Mouse (Mus musculus): ENCODE data around the gene Ccnt1. TPM values are rescaled to one million over a fixed set of nuclear protein-coding genes. Genes with fewer than 3 reads are reported as not detected.

Gene Ccnt1
- polyA plus RNA-seq, 1 experiment from 2014 or later, result 56.0 TPM

- Histone ChIP-seq H3K27ac (ENCODE audit: low read depth, low read length) (no peak overlapping the region), H3K4me2 (no peak overlapping the region), H3K36me3 (ENCODE audit: control insufficient read depth, insufficient read depth, low read length) (no peaks in the 10 kb centered on the region), H3K9me3 (ENCODE audit: control insufficient read depth, low read length) (no peaks in the 10 kb centered on the region), H3K9ac (ENCODE audit: low read depth, low read length) (no peak overlapping the region), H3K4me1 (replicated peaks; ENCODE audit: control insufficient read depth, insufficient read depth, low read length) (no peaks in the 10 kb centered on the region), H3K27me3 (replicated peaks; ENCODE audit: control insufficient read depth, insufficient read depth, low read length) (no peaks in the 10 kb centered on the region), H3K4me3 (ENCODE audit: low read depth, low read length) (no peak overlapping the region)
- DNase-seq (ENCODE audit: low spot score) (peak; percentile 66), ATAC-seq (replicated peaks; ENCODE audit: low FRiP score) (peak; percentile 18; the same call in 1 of the 2 replicates)
- 14% methylated on average over 18 of the region's 18 CpGs for WGBS
These were observed 66.2 kb downstream of the Ccnt1 start for GRCm38 (mm10) chr15:98504514-98504913.

GRCm38 (mm10) chr15:98503317-98503716, 67.4 kb downstream of the Ccnt1 start:
- H3K27ac ChIP-seq (ENCODE audit: low read depth, low read length), result no peak overlapping the region

GRCm38 (mm10) chr15:98497631-98498030, 73.1 kb downstream of the Ccnt1 start:
- no peak overlapping the region for H3K4me3 ChIP-seq (ENCODE audit: low read depth, low read length)
- no peak overlapping the region for H3K4me2 ChIP-seq
- H3K9ac ChIP-seq (ENCODE audit: low read depth, low read length), result no peak overlapping the region
- no peaks in the 10 kb centered on the region for H3K9me3 ChIP-seq (ENCODE audit: control insufficient read depth, low read length)
- 83% methylated on average over 17 of the region's 17 CpGs for WGBS
- no peak for ATAC-seq (replicated peaks; ENCODE audit: low FRiP score)
- H3K27me3 ChIP-seq (replicated peaks; ENCODE audit: control insufficient read depth, insufficient read depth, low read length), result no peaks in the 10 kb centered on the region
- DNase-seq (ENCODE audit: low spot score), result no peak
- no peaks in the 10 kb centered on the region for H3K4me1 ChIP-seq (replicated peaks; ENCODE audit: control insufficient read depth, insufficient read depth, low read length)
- no peaks in the 10 kb centered on the region for H3K36me3 ChIP-seq (ENCODE audit: control insufficient read depth, insufficient read depth, low read length)
- H3K27ac ChIP-seq (ENCODE audit: low read depth, low read length), result no peak overlapping the region

More at GRCm38 (mm10) chr15:98503317-98503716, 67.4 kb downstream of the Ccnt1 start:
- H3K27me3 ChIP-seq (replicated peaks; ENCODE audit: control insufficient read depth, insufficient read depth, low read length), result no peaks in the 10 kb centered on the region
- H3K9me3 ChIP-seq (ENCODE audit: control insufficient read depth, low read length), result no peaks in the 10 kb centered on the region
- H3K4me2 ChIP-seq, result no peak overlapping the region
- no peaks in the 10 kb centered on the region for H3K4me1 ChIP-seq (replicated peaks; ENCODE audit: control insufficient read depth, insufficient read depth, low read length)
- H3K9ac ChIP-seq (ENCODE audit: low read depth, low read length), result no peak overlapping the region
- WGBS, result 67% methylated on average over 3 of the region's 3 CpGs
- H3K4me3 ChIP-seq (ENCODE audit: low read depth, low read length), result no peak overlapping the region
- ATAC-seq (replicated peaks; ENCODE audit: low FRiP score), result no peak
- H3K36me3 ChIP-seq (ENCODE audit: control insufficient read depth, insufficient read depth, low read length), result no peaks in the 10 kb centered on the region
- no peak for DNase-seq (ENCODE audit: low spot score)

- Histone ChIP-seq H3K36me3 (ENCODE audit: control insufficient read depth, insufficient read depth, low read length) (no peaks in the 10 kb centered on the region), H3K4me2 (no peak within 1 kb of the TSS), H3K27ac (ENCODE audit: low read depth, low read length) (no peak within 1 kb of the TSS), H3K27me3 (replicated peaks; ENCODE audit: control insufficient read depth, insufficient read depth, low read length) (no peaks in the 10 kb centered on the region), H3K4me1 (replicated peaks; ENCODE audit: control insufficient read depth, insufficient read depth, low read length) (no peaks in the 10 kb centered on the region), H3K9ac (ENCODE audit: low read depth, low read length) (no peak within 1 kb of the TSS), H3K4me3 (ENCODE audit: low read depth, low read length) (no peak within 1 kb of the TSS), H3K9me3 (ENCODE audit: control insufficient read depth, low read length) (no peaks in the 10 kb centered on the region)
- ATAC-seq (replicated peaks; ENCODE audit: low FRiP score), result no peak
- 53% methylated on average over 4 of the region's 4 CpGs for WGBS
- DNase-seq (ENCODE audit: low spot score), result no peak
These were observed 78.6 kb downstream of the Ccnt1 start, which contains the start of gene Olfr279 for GRCm38 (mm10) chr15:98492102-98492501. TSS of gene Olfr279 (plus strand) at chr15:98492402.

GRCm38 (mm10) chr15:98491332-98491731, 79.4 kb downstream of the Ccnt1 start:
- no peak overlapping the region for H3K4me3 ChIP-seq (ENCODE audit: low read depth, low read length)
- DNase-seq (ENCODE audit: low spot score) (no peak), ATAC-seq (replicated peaks; ENCODE audit: low FRiP score) (no peak)
- no peaks in the 10 kb centered on the region for H3K36me3 ChIP-seq (ENCODE audit: control insufficient read depth, insufficient read depth, low read length)
- no peaks in the 10 kb centered on the region for H3K9me3 ChIP-seq (ENCODE audit: control insufficient read depth, low read length)
- no peak overlapping the region for H3K9ac ChIP-seq (ENCODE audit: low read depth, low read length)
- WGBS, result 65% methylated on average over 2 of the region's 2 CpGs
- H3K27ac ChIP-seq (ENCODE audit: low read depth, low read length), result no peak overlapping the region
- H3K4me2 ChIP-seq, result no peak overlapping the region
- no peaks in the 10 kb centered on the region for H3K4me1 ChIP-seq (replicated peaks; ENCODE audit: control insufficient read depth, insufficient read depth, low read length)
- no peaks in the 10 kb centered on the region for H3K27me3 ChIP-seq (replicated peaks; ENCODE audit: control insufficient read depth, insufficient read depth, low read length)

Small RNAs within 50 kb of the gene (microRNA-seq; reads per million reads assigned to microRNA genes)
- gene Mir1291 (ENCODE audit: borderline number of aligned reads), result 6.0 reads per million, percentile 16 among the genes with 10 or more reads in this experiment

Other genes with a start within 250 kb of the Ccnt1 start
- gene Olfr284, start 229.9 kb downstream of the Ccnt1 start, polyA plus RNA-seq (2014; fragmentation: Nextera tagmentation; extraction: Ambion mirVana), result not detected in 2 replicates
- gene Olfr283, start 190.0 kb downstream of the Ccnt1 start, polyA plus RNA-seq (2014; fragmentation: Nextera tagmentation; extraction: Ambion mirVana), result not detected in 2 replicates
- gene Olfr282, start 139.7 kb downstream of the Ccnt1 start, polyA plus RNA-seq (2014; fragmentation: Nextera tagmentation; extraction: Ambion mirVana), result not detected in 2 replicates
- not detected in 2 replicates for gene Olfr281, start 118.3 kb downstream of the Ccnt1 start, polyA plus RNA-seq (2014; fragmentation: Nextera tagmentation; extraction: Ambion mirVana)
- gene OR5BS1P, start 101.0 kb downstream of the Ccnt1 start, polyA plus RNA-seq (2014; fragmentation: Nextera tagmentation; extraction: Ambion mirVana), result not detected in 2 replicates
- not detected in 2 replicates for gene Lalba, start 88.2 kb downstream of the Ccnt1 start, polyA plus RNA-seq (2014; fragmentation: Nextera tagmentation; extraction: Ambion mirVana)
- not detected in 2 replicates for gene Olfr279, start 78.5 kb downstream of the Ccnt1 start, polyA plus RNA-seq (2014; fragmentation: Nextera tagmentation; extraction: Ambion mirVana)
- 92.6 and 94.2 TPM in 2 replicates for gene Kansl2, start 36.7 kb downstream of the Ccnt1 start, polyA plus RNA-seq (2014; fragmentation: Nextera tagmentation; extraction: Ambion mirVana)
- gene 4930415O20Rik, start 81 bp upstream of the Ccnt1 start, polyA plus RNA-seq (2014; fragmentation: Nextera tagmentation; extraction: Ambion mirVana), result 0.55 TPM in 1 of 2 replicates, not detected in the other
- 8.3 and 12.3 TPM in 2 replicates for gene Adcy6, start 39.2 kb upstream of the Ccnt1 start, polyA plus RNA-seq (2014; fragmentation: Nextera tagmentation; extraction: Ambion mirVana)
- 13.2 TPM in 2 replicates for gene Cacnb3, start 59.9 kb upstream of the Ccnt1 start, polyA plus RNA-seq (2014; fragmentation: Nextera tagmentation; extraction: Ambion mirVana)
- 18.8 and 19.4 TPM in 2 replicates for gene Ddx23, start 92.0 kb upstream of the Ccnt1 start, polyA plus RNA-seq (2014; fragmentation: Nextera tagmentation; extraction: Ambion mirVana)
- gene Rnd1, start 106.5 kb upstream of the Ccnt1 start, polyA plus RNA-seq (2014; fragmentation: Nextera tagmentation; extraction: Ambion mirVana), result 0.60 and 0.68 TPM in 2 replicates
- 0.09 and 0.19 TPM in 2 replicates for gene Ccdc65, start 137.3 kb upstream of the Ccnt1 start, polyA plus RNA-seq (2014; fragmentation: Nextera tagmentation; extraction: Ambion mirVana)
- gene Fkbp11, start 157.3 kb upstream of the Ccnt1 start, polyA plus RNA-seq (2014; fragmentation: Nextera tagmentation; extraction: Ambion mirVana), result 101 and 105 TPM in 2 replicates
- 25.3 and 25.8 TPM in 2 replicates for gene Arf3, start 192.3 kb upstream of the Ccnt1 start, polyA plus RNA-seq (2014; fragmentation: Nextera tagmentation; extraction: Ambion mirVana)
- gene Wnt10b, start 207.2 kb upstream of the Ccnt1 start, polyA plus RNA-seq (2014; fragmentation: Nextera tagmentation; extraction: Ambion mirVana), result not detected in 2 replicates
- not detected in 2 replicates for gene Wnt1, start 218.9 kb upstream of the Ccnt1 start, polyA plus RNA-seq (2014; fragmentation: Nextera tagmentation; extraction: Ambion mirVana)
- 0.12 and 0.16 TPM in 2 replicates for gene Ddn, start 238.6 kb upstream of the Ccnt1 start, polyA plus RNA-seq (2014; fragmentation: Nextera tagmentation; extraction: Ambion mirVana)